Mouse (Mus musculus) neural tube, embryonic 14.5 days (tissue): Measurements from ENCODE around the gene Rtp2. TPM values are rescaled to one million over a fixed set of nuclear protein-coding genes. Genes with fewer than 3 reads are reported as not detected.

Source experiments
- ATAC-seq: fragments of 200-750 bp; cut with Nextera tagmentation; 2 replicates; pipeline ENCODE4 v1.8.0; 2017; ENCODE audit warnings: low read depth, mild to moderate bottlenecking, moderate TSS enrichment, moderate library complexity
- H3K27ac ChIP-seq: fragments of 300-500 bp; sonication (generic); 2 replicates; pipeline ENCODE4 v1.5.1; 2014; ENCODE audit warnings: low read depth, mild to moderate bottlenecking, control low read depth, low read length, moderate library complexity, mixed read lengths
- H3K27me3 ChIP-seq: fragments of 300-500 bp; sonication (generic); 2 replicates; pipeline ENCODE4 v1.6.1; 2014; ENCODE audit warnings: low read length; ENCODE audit not compliant: control insufficient read depth, insufficient read depth
- H3K36me3 ChIP-seq: fragments of 300-500 bp; sonication (generic); 2 replicates; pipeline ENCODE4 v1.6.1; 2014; ENCODE audit warnings: low read length, mixed read lengths; ENCODE audit not compliant: control insufficient read depth, insufficient read depth
- H3K4me1 ChIP-seq: fragments of 300-500 bp; sonication (generic); 2 replicates; pipeline ENCODE4 v1.6.1; 2014; ENCODE audit warnings: low read length; ENCODE audit not compliant: control insufficient read depth, insufficient read depth
- H3K4me2 ChIP-seq: fragments of 300-500 bp; sonication (generic); 2 replicates; pipeline ENCODE4 v1.6.1; 2014; ENCODE audit warnings: mild to moderate bottlenecking, low read depth, low read length, control low read depth
- H3K4me3 ChIP-seq: fragments of 300-500 bp; sonication (generic); 2 replicates; pipeline ENCODE4 v1.5.1; 2014; ENCODE audit warnings: low read depth, low read length, control low read depth, mixed read lengths
- H3K9ac ChIP-seq: fragments of 300-500 bp; sonication (generic); replicated peaks from 2 replicates; pipeline ENCODE4 v1.6.1; 2014; ENCODE audit warnings: low read depth, mild to moderate bottlenecking, control low read depth, low read length, mixed read lengths
- H3K9me3 ChIP-seq: fragments of 300-500 bp; sonication (generic); 2 replicates; pipeline ENCODE4 v1.6.1; 2016; ENCODE audit warnings: low read length; ENCODE audit not compliant: control insufficient read depth
- WGBS: fragments of 180-500 bp; shearing (Covaris S2); extraction: QIAGEN DNeasy Blood & Tissue Kit; methylation state at CpG from one replicate; pipeline ENCODE4 v1.1.7; 2014; 5-methylcytosine and 5-hydroxymethylcytosine counted together
- polyA plus RNA-seq: library from polyadenylated mRNA; unstranded; fragments of >200 nt; fragmentation: Nextera tagmentation; extraction: Ambion mirVana; gene quantifications from 2 replicates; pipeline ENCODE4 v1.2.1, GENCODE M21; 2014

The Rtp2 gene
- polyA plus RNA-seq, 1 experiment from 2014 or later: not detected

- no peaks in the 10 kb centered on the region for H3K36me3 ChIP-seq
- H3K27ac ChIP-seq: no peak overlapping the region
- 0% methylated on average over 1 of the region's 1 CpGs for WGBS
- no peak overlapping the region for H3K4me3 ChIP-seq
- no peak overlapping the region for H3K9ac ChIP-seq
- H3K9me3 ChIP-seq: no peaks in the 10 kb centered on the region
- no peak for ATAC-seq
- H3K4me2 ChIP-seq: no peak overlapping the region
- H3K27me3 ChIP-seq: no peaks in the 10 kb centered on the region
- no peaks in the 10 kb centered on the region for H3K4me1 ChIP-seq
These were observed 21.7 kb upstream of the Rtp2 start for GRCm38 (mm10) chr16:23953959-23954260.

GRCm38 (mm10) chr16:23953189-23953958, 21.2 kb upstream of the Rtp2 start:
- Histone ChIP-seq H3K9me3 (no peaks in the 10 kb centered on the region), H3K9ac (no peak overlapping the region), H3K4me3 (no peak overlapping the region), H3K27ac (no peak overlapping the region), H3K4me1 (no peaks in the 10 kb centered on the region), H3K36me3 (no peaks in the 10 kb centered on the region), H3K27me3 (no peaks in the 10 kb centered on the region), H3K4me2 (no peak overlapping the region)
- 46% methylated on average over 11 of the region's 11 CpGs for WGBS
- ATAC-seq: peak; percentile 70

- Histone ChIP-seq H3K9ac (no peak overlapping the region), H3K27me3 (no peaks in the 10 kb centered on the region), H3K4me1 (no peaks in the 10 kb centered on the region), H3K36me3 (no peaks in the 10 kb centered on the region), H3K9me3 (no peaks in the 10 kb centered on the region), H3K27ac (no peak overlapping the region), H3K4me3 (no peak overlapping the region), H3K4me2 (no peak overlapping the region)
- ATAC-seq: no peak
- WGBS: 78% methylated on average over 4 of the region's 4 CpGs
These were observed 20.0 kb upstream of the Rtp2 start for GRCm38 (mm10) chr16:23952101-23952727.

- ATAC-seq: no peak
- 94% methylated on average over 6 of the region's 6 CpGs for WGBS
- no peaks in the 10 kb centered on the region for H3K36me3 ChIP-seq
- H3K9ac ChIP-seq: no peak overlapping the region
- H3K27me3 ChIP-seq: no peaks in the 10 kb centered on the region
- no peak overlapping the region for H3K4me3 ChIP-seq
- H3K27ac ChIP-seq: no peak overlapping the region
- H3K9me3 ChIP-seq: no peaks in the 10 kb centered on the region
- H3K4me1 ChIP-seq: no peaks in the 10 kb centered on the region
- no peak overlapping the region for H3K4me2 ChIP-seq
These were observed 15.5 kb upstream of the Rtp2 start for GRCm38 (mm10) chr16:23947654-23948053.

GRCm38 (mm10) chr16:23944801-23945200, 12.6 kb upstream of the Rtp2 start:
- Histone ChIP-seq H3K36me3 (no peaks in the 10 kb centered on the region), H3K4me2 (no peak overlapping the region)
- 56% methylated on average over 3 of the region's 3 CpGs for WGBS

GRCm38 (mm10) chr16:23934397-23934796, 2.2 kb upstream of the Rtp2 start:
- Histone ChIP-seq H3K27ac (no peak overlapping the region), H3K4me2 (no peak overlapping the region), H3K27me3 (no peaks in the 10 kb centered on the region), H3K4me3 (no peak overlapping the region), H3K36me3 (no peaks in the 10 kb centered on the region), H3K9me3 (no peaks in the 10 kb centered on the region), H3K9ac (no peak overlapping the region), H3K4me1 (no peaks in the 10 kb centered on the region)
- WGBS: 81% methylated on average over 2 of the region's 2 CpGs
- no peak for ATAC-seq

More at GRCm38 (mm10) chr16:23944801-23945200, 12.6 kb upstream of the Rtp2 start:
- Histone ChIP-seq H3K27me3 (no peaks in the 10 kb centered on the region), H3K4me3 (no peak overlapping the region), H3K4me1 (no peaks in the 10 kb centered on the region), H3K27ac (no peak overlapping the region), H3K9me3 (no peaks in the 10 kb centered on the region), H3K9ac (no peak overlapping the region)
- no peak for ATAC-seq

GRCm38 (mm10) chr16:23931275-23931674, 919 bp downstream of the Rtp2 start:
- WGBS: 85% methylated on average over 18 of the region's 18 CpGs
- H3K9me3 ChIP-seq: no peaks in the 10 kb centered on the region
- ATAC-seq: no peak
- no peak overlapping the region for H3K27ac ChIP-seq
- no peak overlapping the region for H3K9ac ChIP-seq
- no peaks in the 10 kb centered on the region for H3K36me3 ChIP-seq
- H3K4me1 ChIP-seq: no peaks in the 10 kb centered on the region
- no peak overlapping the region for H3K4me3 ChIP-seq
- no peak overlapping the region for H3K4me2 ChIP-seq
- no peaks in the 10 kb centered on the region for H3K27me3 ChIP-seq

GRCm38 (mm10) chr16:23930426-23931073, 1.6 kb downstream of the Rtp2 start:
- no peak for ATAC-seq
- Histone ChIP-seq H3K36me3 (no peaks in the 10 kb centered on the region), H3K4me1 (no peaks in the 10 kb centered on the region), H3K4me3 (no peak overlapping the region), H3K27me3 (no peaks in the 10 kb centered on the region), H3K9me3 (no peaks in the 10 kb centered on the region), H3K27ac (no peak overlapping the region), H3K4me2 (no peak overlapping the region), H3K9ac (no peak overlapping the region)
- 90% methylated on average over 3 of the region's 3 CpGs for WGBS
